Mouse (Mus musculus) olfactory bulb, adult 2 months (tissue): ENCODE measurements around the gene Ptpn3.

Source experiments
- CTCF ChIP-seq: fragments of 200-500 bp; IDR thresholded peaks from 2 replicates; pipeline ENCODE4 v1.5.1; 2012; ENCODE audit warnings: low read depth, mild to moderate bottlenecking, low read length, moderate library complexity; ENCODE audit not compliant: insufficient read depth
- POLR2A ChIP-seq: fragments of 200-500 bp; IDR thresholded peaks from 2 replicates; pipeline ENCODE4 v1.6.1; 2012; ENCODE audit warnings: mild to moderate bottlenecking, low read depth, low read length, moderate library complexity; ENCODE audit not compliant: insufficient read depth

- TF ChIP-seq CTCF (no peak), POLR2A (no peak)
Observed at GRCm38 (mm10) chr4:57285251-57285650, 16.4 kb downstream of the Ptpn3 start.
